Comparison of ENCODE assay signal across 9 mouse cellular contexts in the genomic region with DNA sequence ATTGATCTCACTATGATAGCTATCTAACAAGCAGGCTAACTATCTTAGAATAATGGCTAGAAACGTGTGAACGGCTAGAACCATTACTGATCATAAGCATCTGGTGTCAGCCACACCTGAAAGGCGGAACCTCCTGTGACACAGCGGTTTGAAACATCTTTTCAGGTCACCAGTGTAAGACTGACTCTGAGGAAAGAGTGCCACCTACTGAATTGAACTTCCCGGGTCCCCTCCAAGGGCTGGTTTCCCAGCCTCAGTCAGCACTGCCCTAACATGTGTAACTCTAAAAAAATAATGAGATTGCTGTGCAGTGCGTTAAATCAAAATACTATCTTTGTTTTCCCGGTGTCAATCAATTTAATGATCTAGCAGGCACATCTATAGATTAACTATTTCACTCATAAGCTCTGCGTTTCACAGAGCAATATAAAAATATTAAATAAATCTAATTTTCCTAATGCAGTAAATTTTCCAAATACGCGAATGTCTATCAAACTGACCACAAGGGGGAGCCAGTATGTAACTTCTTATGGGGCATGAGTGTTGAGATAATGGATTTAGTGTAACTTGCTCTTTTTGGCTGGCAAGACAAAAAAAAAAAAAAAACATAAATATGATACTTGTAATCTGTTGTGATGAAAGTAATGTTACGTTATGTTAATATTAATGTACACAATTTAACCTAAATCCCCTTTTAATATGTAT. TPM values are rescaled to one million over a fixed set of nuclear protein-coding genes. Genes with fewer than 3 reads are reported as not detected.
DNase-seq lines count a peak whose midpoint lies in the region; ATAC-seq and TF ChIP-seq lines count a peak whose summit lies in the region.
"Had no signal": no experiment of that assay in that cellular context is flagged by ENCODE, and none has a peak within 500 bp of the region (broad histone marks: within the 10 kb centered on the region; RNA-seq: fewer than 3 reads in every experiment).

No protein-coding gene starts in this region.

- H3K9ac ChIP-seq in limb, embryonic 14.5 days (ENCODE audit: low read depth, low read length, severe bottlenecking), result no peak overlapping the region
- H3K9ac ChIP-seq: limb, embryonic 12.5 days had no signal

- no peak for ATAC-seq in limb, embryonic 14.5 days (ENCODE audit: low FRiP score, low read depth)

- no peak overlapping the region for H3K4me3 ChIP-seq in limb, embryonic 14.5 days (replicated peaks; ENCODE audit: low read length)
- H3K4me3 ChIP-seq: limb, embryonic 12.5 days had no signal

- H3K27me3 ChIP-seq in limb, embryonic 14.5 days (ENCODE audit: control insufficient read depth, insufficient read depth, low read length), result no peaks in the 10 kb centered on the region
- H3K27me3 ChIP-seq: limb, embryonic 12.5 days had no signal

- no peak overlapping the region for H3K27ac ChIP-seq in limb, embryonic 14.5 days (replicated peaks; ENCODE audit: low read depth, low read length)
- H3K27ac ChIP-seq: limb, embryonic 12.5 days had no signal

- H3K9me3 ChIP-seq in limb, embryonic 14.5 days (ENCODE audit: control insufficient read depth, low read length), result no peaks in the 10 kb centered on the region
- H3K9me3 ChIP-seq: limb, embryonic 12.5 days had no signal

- H3K4me1 ChIP-seq in limb, embryonic 14.5 days (ENCODE audit: control insufficient read depth, insufficient read depth, low read length), result no peaks in the 10 kb centered on the region
- H3K4me1 ChIP-seq: limb, embryonic 12.5 days had no signal

- 23% methylated on average over 11 of the region's 11 CpGs for WGBS in limb, embryonic 14.5 days

- no peaks in the 10 kb centered on the region for H3K36me3 ChIP-seq in limb, embryonic 14.5 days (ENCODE audit: control insufficient read depth, insufficient read depth, low read length)
- H3K36me3 ChIP-seq: limb, embryonic 12.5 days had no signal

- H3K4me2 ChIP-seq in limb, embryonic 14.5 days (replicated peaks; ENCODE audit: low read depth, low read length, severe bottlenecking), result no peak overlapping the region
- H3K4me2 ChIP-seq: limb, embryonic 12.5 days had no signal

- peak; percentile 4 to 7 for DNase-seq in heart, postnatal 36 days
- DNase-seq in heart, adult 11 months, result no peak
- peak; percentile 3 for DNase-seq in thymus, postnatal 14 days
- no peak for DNase-seq in thymus, adult 18-20 months
- DNase-seq in embryo, embryonic 11 days, result peak; percentile 80
- DNase-seq in limb, embryonic 14.5 days (ENCODE audit: low spot score), result peak; percentile 79
- DNase-seq in thymus, postnatal 36 days, result no peak
- DNase-seq in ovary, postnatal 10 days (ENCODE audit: low spot score), result no peak

- intact Hi-C loops in heart, postnatal 36 days (cut with DNase I), result no loop called here

- no peak for TF ChIP-seq POLR2A in limb, embryonic 14.5 days (IDR thresholded peaks at IDR 0.05; ENCODE audit: borderline replicate concordance, extremely low read depth, insufficient read depth, insufficient read length)

RNA-seq across cellular contexts. Expression of a gene that starts 5.1 kb away (rescaled TPM):
- 1 to 10 TPM; 3.2 to 3.5 TPM for total RNA-seq in heart, postnatal 36 days (2021)
- polyA plus RNA-seq in limb, embryonic 14.5 days (2012; rRNA removed), result 3.8 and 4.5 TPM in 2 replicates
- polyA plus RNA-seq in limb, embryonic 14.5 days (2014; fragmentation: Nextera tagmentation; extraction: Ambion mirVana), result 6.3 and 7.3 TPM in 2 replicates

Comparison
In these comparisons a context has a peak if more than half of its experiments do, and no peak if none do; other contexts are left out.
1. DNase-seq: peak in heart, postnatal 36 days (2 of 2), thymus, postnatal 14 days (single experiment), embryo, embryonic 11 days (single experiment) and limb, embryonic 14.5 days (single experiment); none in heart, adult 11 months (single experiment), thymus, adult 18-20 months (0 of 2), thymus, postnatal 36 days (0 of 2) and ovary, postnatal 10 days (single experiment).